Mouse (Mus musculus) ovary, postnatal 10 days (tissue): ENCODE data around the gene Timp2.

Experiments
- DNase-seq: peaks from one replicate; pipeline ENCODE4 v3.0.0; 2022; ENCODE audit warnings: low spot score

The Timp2 gene

GRCm38 (mm10) chr11:118292671-118293070 is 62.9 kb downstream of the Timp2 start:
- no peak for DNase-seq

GRCm38 (mm10) chr11:118289999-118290889 is 65.3 kb downstream of the Timp2 start, which contains the start of gene Usp36:
TSS of gene Usp36 (minus strand) at chr11:118290244.
- peak; percentile 97 for DNase-seq

- DNase-seq = no peak
Observed at GRCm38 (mm10) chr11:118289562-118289961, 66.0 kb downstream of the Timp2 start.

- DNase-seq = no peak
Observed at GRCm38 (mm10) chr11:118289037-118289511, 66.5 kb downstream of the Timp2 start.

- no peak for DNase-seq
Observed at GRCm38 (mm10) chr11:118287573-118287972, 68.0 kb downstream of the Timp2 start.

- DNase-seq = no peak
Observed at GRCm38 (mm10) chr11:118286434-118286833, 69.1 kb downstream of the Timp2 start.

- DNase-seq = no peak
Observed at GRCm38 (mm10) chr11:118285791-118286190, 69.7 kb downstream of the Timp2 start.

GRCm38 (mm10) chr11:118280218-118280617 is 75.3 kb downstream of the Timp2 start:
- DNase-seq = no peak

GRCm38 (mm10) chr11:118276328-118276727 is 79.2 kb downstream of the Timp2 start:
- no peak for DNase-seq

GRCm38 (mm10) chr11:118275092-118275491 is 80.4 kb downstream of the Timp2 start:
- no peak for DNase-seq

- no peak for DNase-seq
Observed at GRCm38 (mm10) chr11:118269827-118270226, 85.7 kb downstream of the Timp2 start.

- no peak for DNase-seq
Observed at GRCm38 (mm10) chr11:118266666-118267046, 88.9 kb downstream of the Timp2 start.

- DNase-seq = no peak
Observed at GRCm38 (mm10) chr11:118266044-118266665, 89.4 kb downstream of the Timp2 start.

GRCm38 (mm10) chr11:118265621-118266020 is 89.9 kb downstream of the Timp2 start:
- no peak for DNase-seq

- DNase-seq = no peak
Observed at GRCm38 (mm10) chr11:118263146-118263545, 92.4 kb downstream of the Timp2 start.

GRCm38 (mm10) chr11:118260081-118260480 is 95.5 kb downstream of the Timp2 start:
- no peak for DNase-seq

GRCm38 (mm10) chr11:118259580-118259979 is 96.0 kb downstream of the Timp2 start:
- no peak for DNase-seq

GRCm38 (mm10) chr11:118256371-118256770 is 99.2 kb downstream of the Timp2 start:
- DNase-seq = no peak

- DNase-seq = no peak
Observed at GRCm38 (mm10) chr11:118254159-118254951, 101.2 kb downstream of the Timp2 start.

GRCm38 (mm10) chr11:118253447-118254158 is 101.9 kb downstream of the Timp2 start:
- no peak for DNase-seq
